Mouse (Mus musculus): ENCODE results near the gene Hspa4l. TPM values are rescaled to one million over a fixed set of nuclear protein-coding genes. Genes with fewer than 3 reads are reported as not detected.
A peak's percentile ranks its signal among the peaks of the same experiment; 100 is the strongest.
"Not testable (repeated sequence)": the region's sequence is repeated elsewhere in the genome, so short reads cannot be mapped to it uniquely, and the experiment has no call there.

Hspa4l gene
- polyA plus RNA-seq, 1 experiment from 2014 or later = 60.1 TPM

DNA sequence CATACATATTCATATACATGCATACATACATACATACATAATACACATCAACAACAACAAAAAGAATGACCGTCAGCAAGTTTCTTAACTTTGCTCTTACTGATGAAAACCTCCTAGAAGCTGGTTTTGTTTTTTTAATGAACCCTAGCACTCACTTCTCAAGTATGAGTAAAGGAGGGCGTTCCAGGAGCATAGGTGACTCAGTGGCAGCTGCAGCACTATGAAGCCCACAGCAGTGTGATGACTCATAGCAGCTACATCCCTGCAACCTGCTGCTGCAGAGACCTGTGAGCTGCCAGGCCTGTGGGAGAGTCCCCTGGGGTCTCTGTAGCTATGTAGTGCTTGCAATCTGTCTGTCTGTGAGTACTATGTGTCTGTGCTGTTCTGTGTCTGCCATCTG, 17.0 kb downstream of the Hspa4l start:
- 92% methylated on average over 2 of the region's 2 CpGs for WGBS
- ATAC-seq = no peak
- no peaks in the 10 kb centered on the region for H3K9me3 ChIP-seq
- H3K4me2 ChIP-seq (replicated peaks) = no peak overlapping the region
- H3K4me1 ChIP-seq (replicated peaks) = no peaks in the 10 kb centered on the region
- H3K36me3 ChIP-seq = peaks cover 61% of the 10 kb centered on the region
- no peak overlapping the region for H3K4me3 ChIP-seq (replicated peaks)
- H3K27ac ChIP-seq = no peak overlapping the region
- H3K9ac ChIP-seq (replicated peaks) = no peak overlapping the region
- no peaks in the 10 kb centered on the region for H3K27me3 ChIP-seq

DNA sequence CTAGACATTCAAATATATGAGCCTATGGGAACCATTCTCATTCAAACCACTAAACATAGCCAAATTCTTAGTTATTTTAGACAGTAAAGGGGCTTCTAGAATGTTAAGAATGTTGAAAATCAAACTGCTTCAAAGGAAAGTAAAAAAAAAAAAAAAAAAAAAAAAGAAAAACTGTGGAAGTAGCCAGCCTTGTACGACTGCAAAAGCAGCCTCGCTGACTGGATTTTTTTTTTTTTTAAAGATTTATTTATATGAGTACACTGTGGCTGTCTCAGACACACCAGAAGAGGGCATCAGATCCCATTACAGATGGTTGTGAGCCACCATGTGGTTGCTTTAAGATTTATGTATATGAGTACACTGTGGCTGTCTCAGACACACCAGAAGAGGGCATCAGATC, 49.5 kb downstream of the Hspa4l start:
- Histone ChIP-seq H3K4me1 (replicated peaks) (no peaks in the 10 kb centered on the region), H3K9me3 (no peaks in the 10 kb centered on the region), H3K4me2 (replicated peaks) (no peak overlapping the region), H3K27me3 (no peaks in the 10 kb centered on the region), H3K36me3 (peaks cover 27% of the 10 kb centered on the region), H3K9ac (replicated peaks) (no peak overlapping the region), H3K27ac (no peak overlapping the region), H3K4me3 (replicated peaks) (no peak overlapping the region)
- WGBS = 97% methylated on average over 2 of the region's 2 CpGs
- ATAC-seq = no peak

DNA sequence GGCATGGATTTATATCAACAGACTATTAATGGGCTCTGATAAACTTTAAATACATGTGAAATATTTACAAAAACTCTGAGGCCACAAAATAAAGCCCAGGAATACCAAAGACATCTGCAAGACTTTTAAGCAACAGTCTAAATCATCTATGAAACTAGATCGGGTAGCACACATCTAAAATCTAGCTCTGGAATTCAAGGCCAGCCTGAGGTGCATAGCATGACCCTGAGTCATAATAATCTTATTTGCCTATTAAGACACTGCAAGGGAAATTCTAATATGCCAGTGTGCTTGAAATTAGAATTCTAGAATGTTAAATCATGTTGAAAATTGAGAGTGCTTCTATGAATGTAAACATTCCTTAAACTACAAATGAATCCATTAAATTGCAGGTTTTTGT, 53.8 kb downstream of the Hspa4l start:
- Histone ChIP-seq H3K27me3 (no peaks in the 10 kb centered on the region), H3K4me3 (replicated peaks) (no peak overlapping the region), H3K27ac (no peak overlapping the region), H3K9me3 (no peaks in the 10 kb centered on the region), H3K9ac (replicated peaks) (no peak overlapping the region), H3K4me2 (replicated peaks) (no peak overlapping the region), H3K36me3 (peaks cover 10% of the 10 kb centered on the region; the same call in 1 of the 2 replicates), H3K4me1 (replicated peaks) (peaks cover 20% of the 10 kb centered on the region)
- ATAC-seq = no peak
- 84% methylated on average over 1 of the region's 1 CpGs for WGBS

DNA sequence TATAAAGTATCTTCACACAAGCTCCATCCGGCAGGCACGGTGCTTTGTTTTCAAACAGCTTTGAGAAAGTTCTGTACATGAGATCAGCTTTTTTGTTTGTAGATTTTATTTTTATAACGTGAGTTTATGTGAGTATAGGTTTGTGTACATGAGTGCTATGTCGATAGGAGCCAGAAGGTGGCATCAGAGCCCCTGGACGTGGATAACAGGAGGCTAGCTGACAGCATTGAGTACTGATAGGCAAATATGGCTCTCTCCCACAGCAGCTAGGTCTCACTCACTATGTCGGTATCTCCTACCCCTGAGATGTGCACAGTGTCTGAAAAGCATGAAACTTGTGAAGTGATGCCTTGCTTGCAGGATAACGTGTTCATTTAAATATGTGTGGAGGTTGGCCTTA, 54.2 kb downstream of the Hspa4l start:
- 34% methylated on average over 7 of the region's 7 CpGs for WGBS
- Histone ChIP-seq H3K9ac (replicated peaks) (no peak overlapping the region), H3K36me3 (peaks cover 6% of the 10 kb centered on the region; the same call in 1 of the 2 replicates), H3K27me3 (no peaks in the 10 kb centered on the region), H3K4me3 (replicated peaks) (no peak overlapping the region), H3K4me2 (replicated peaks) (no peak overlapping the region), H3K4me1 (replicated peaks) (peaks cover 20% of the 10 kb centered on the region), H3K9me3 (no peaks in the 10 kb centered on the region), H3K27ac (no peak overlapping the region)
- ATAC-seq = peak; percentile 12; the same call in 1 of the 2 replicates

DNA sequence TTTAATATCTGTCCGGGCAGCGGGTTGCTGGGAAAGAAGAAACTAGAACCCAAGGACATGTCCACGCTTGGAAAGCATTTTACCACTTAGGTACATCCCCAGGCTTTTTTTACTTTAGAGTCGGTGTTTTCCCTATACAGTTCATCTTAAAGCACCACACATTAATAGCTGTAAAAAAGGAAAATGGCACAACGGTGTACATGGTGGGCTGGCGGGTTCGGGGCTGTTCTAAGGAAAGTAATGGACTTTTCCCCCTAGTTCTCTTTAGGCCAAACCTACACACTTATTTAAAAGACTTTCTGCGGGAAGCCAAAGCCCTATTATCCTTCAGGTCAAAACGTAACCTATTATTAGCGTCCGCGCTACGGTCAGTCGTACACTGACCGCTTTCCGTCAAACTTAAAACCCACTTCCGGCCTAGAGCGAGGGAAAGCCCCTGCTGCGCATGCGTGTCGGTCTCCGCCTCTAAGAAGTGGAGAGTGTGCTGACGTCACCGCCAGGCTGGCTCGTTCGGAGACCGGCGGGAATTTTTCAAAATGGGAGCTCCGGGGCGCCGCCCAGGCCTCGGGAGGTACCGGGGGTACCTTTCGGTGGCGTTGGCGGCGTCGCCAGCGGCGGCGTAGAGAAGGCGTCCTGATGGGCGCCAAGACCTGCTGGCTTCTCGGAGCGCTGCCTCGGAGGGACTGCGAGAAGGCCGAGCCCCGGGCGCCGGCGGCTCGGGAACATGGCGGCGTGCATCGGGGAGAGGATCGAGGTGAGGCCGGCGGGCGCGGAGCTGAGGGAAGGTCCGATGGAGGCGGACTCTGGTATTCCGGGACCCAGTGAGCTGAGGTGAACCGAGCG, 55.5 kb downstream of the Hspa4l start, which contains the start of gene Plk4:
Plk4 (plus strand) TSS at position 490 of the 843 bp plus-strand sequence.
- peak; percentile 97 for ATAC-seq
- WGBS = 2% methylated on average over 66 of the region's 66 CpGs

DNA sequence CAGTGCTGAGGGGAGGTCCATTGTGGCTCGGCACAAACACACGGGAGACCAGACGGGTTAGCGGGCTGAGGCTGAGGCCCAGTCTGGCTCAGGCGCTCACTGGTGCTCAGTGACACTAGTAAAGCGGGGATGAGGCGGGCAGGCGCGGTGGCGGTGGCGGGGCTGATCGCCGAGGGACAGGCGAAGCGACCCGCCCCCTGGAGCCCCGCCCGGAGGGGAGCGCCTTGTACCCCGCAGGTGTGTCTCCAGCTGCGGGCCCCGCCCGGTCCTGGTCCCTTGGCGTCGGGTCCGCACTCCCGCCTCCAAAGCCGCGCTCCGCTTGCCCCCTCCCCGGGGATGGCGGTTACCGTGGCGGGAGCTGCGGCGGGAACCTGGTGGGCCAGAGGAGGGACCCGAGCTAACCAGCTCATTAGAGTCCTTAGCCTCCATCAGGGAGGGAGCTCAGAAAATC, 56.1 kb downstream of the Hspa4l start:
- ATAC-seq = no peak
- WGBS = 0% methylated on average over 35 of the region's 37 CpGs

More for the DNA sequence above, 55.5 kb downstream of the Hspa4l start, which contains the start of gene Plk4:
- Histone ChIP-seq H3K4me1 (replicated peaks) (peaks cover 20% of the 10 kb centered on the region), H3K36me3 (peaks cover 5% of the 10 kb centered on the region; the same call in 1 of the 2 replicates), H3K4me3 (replicated peaks) (peak within 1 kb of the TSS; percentile 91), H3K9me3 (no peaks in the 10 kb centered on the region), H3K4me2 (replicated peaks) (peak within 1 kb of the TSS; percentile 98), H3K9ac (replicated peaks) (peak within 1 kb of the TSS; percentile 86), H3K27ac (peak within 1 kb of the TSS; percentile 61), H3K27me3 (no peaks in the 10 kb centered on the region)

DNA sequence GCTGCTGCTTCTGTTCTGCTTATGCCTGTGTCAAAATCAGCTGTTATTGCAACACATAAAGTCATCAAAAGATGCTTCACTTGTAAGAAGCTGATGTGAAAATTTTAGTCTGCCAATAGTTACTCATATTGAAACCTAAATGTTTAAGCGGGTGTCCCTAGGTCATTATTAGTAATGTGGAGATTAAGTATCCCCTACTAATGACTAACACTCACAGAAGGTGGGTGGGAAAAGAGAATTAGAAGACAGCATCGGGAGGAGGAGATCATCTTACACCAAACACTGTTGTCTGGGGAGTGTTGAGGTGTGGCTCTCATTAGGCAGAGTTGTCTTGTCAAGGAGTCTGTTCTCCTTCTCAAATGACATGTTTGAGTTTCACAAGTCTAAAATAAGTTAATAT, 62.6 kb downstream of the Hspa4l start:
- no peak for ATAC-seq
- Histone ChIP-seq H3K9me3 (no peaks in the 10 kb centered on the region), H3K36me3 (peaks cover 37% of the 10 kb centered on the region), H3K9ac (replicated peaks) (no peak overlapping the region), H3K4me1 (replicated peaks) (peaks cover 2% of the 10 kb centered on the region), H3K4me2 (replicated peaks) (no peak overlapping the region), H3K27me3 (no peaks in the 10 kb centered on the region), H3K4me3 (replicated peaks) (no peak overlapping the region), H3K27ac (no peak overlapping the region)
- 74% methylated on average over 2 of the region's 2 CpGs for WGBS

More for the DNA sequence above, 56.1 kb downstream of the Hspa4l start:
- Histone ChIP-seq H3K4me3 (replicated peaks) (peak overlapping the region; percentile 91), H3K4me1 (replicated peaks) (peaks cover 20% of the 10 kb centered on the region), H3K4me2 (replicated peaks) (peak overlapping the region; percentile 98), H3K9me3 (no peaks in the 10 kb centered on the region), H3K27ac (peak overlapping the region; percentile 31; the same call in 1 of the 2 replicates), H3K36me3 (peaks cover 9% of the 10 kb centered on the region), H3K27me3 (no peaks in the 10 kb centered on the region), H3K9ac (replicated peaks) (peak overlapping the region; percentile 86)

DNA sequence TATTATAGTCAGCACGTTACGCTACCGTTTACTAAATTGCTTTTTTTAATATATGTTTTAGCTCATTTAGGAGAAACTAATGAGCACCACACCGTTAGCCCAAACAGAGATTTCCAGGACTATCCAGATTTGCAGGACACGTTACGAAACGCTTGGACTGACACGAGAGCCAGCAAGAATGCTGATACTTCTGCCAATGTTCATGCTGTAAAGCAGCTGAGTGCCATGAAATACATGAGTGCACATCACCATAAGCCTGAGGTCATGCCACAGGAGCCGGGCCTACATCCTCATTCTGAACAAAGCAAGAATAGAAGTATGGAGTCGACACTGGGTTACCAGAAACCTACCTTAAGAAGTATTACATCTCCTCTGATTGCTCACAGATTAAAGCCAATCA, 64.4 kb downstream of the Hspa4l start:
- H3K9me3 ChIP-seq = no peaks in the 10 kb centered on the region
- no peak for ATAC-seq
- no peak overlapping the region for H3K9ac ChIP-seq (replicated peaks)
- no peak overlapping the region for H3K27ac ChIP-seq
- H3K4me2 ChIP-seq (replicated peaks) = no peak overlapping the region
- H3K36me3 ChIP-seq = peaks cover 46% of the 10 kb centered on the region
- WGBS = 93% methylated on average over 10 of the region's 10 CpGs
- H3K27me3 ChIP-seq = no peaks in the 10 kb centered on the region
- no peak overlapping the region for H3K4me3 ChIP-seq (replicated peaks)
- H3K4me1 ChIP-seq (replicated peaks) = no peaks in the 10 kb centered on the region

DNA sequence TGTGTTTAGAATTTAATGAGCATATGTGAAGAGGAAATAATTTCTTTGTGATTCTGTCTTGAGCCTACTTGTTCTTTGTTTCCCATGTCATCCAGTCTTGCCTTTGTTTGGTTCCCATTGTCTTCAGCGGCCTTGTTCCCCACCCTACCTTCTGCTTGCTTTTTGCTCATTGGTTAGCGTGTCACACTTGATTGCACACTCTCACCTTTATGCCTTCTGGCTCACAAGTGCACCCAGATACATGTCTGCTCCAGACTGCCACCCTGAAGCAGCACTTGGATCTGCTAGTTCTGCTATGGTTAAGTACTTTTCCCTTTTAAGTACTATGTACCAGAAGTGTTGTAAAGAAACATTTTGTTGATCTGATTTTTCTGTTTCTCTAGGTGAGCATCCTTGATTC, 65.6 kb downstream of the Hspa4l start:
- 56% methylated on average over 2 of the region's 2 CpGs for WGBS
- no peak for ATAC-seq
- H3K27me3 ChIP-seq = no peaks in the 10 kb centered on the region
- peaks cover 53% of the 10 kb centered on the region for H3K36me3 ChIP-seq
- no peaks in the 10 kb centered on the region for H3K9me3 ChIP-seq
- H3K27ac ChIP-seq = no peak overlapping the region
- H3K4me3 ChIP-seq (replicated peaks) = no peak overlapping the region
- no peaks in the 10 kb centered on the region for H3K4me1 ChIP-seq (replicated peaks)
- no peak overlapping the region for H3K9ac ChIP-seq (replicated peaks)
- no peak overlapping the region for H3K4me2 ChIP-seq (replicated peaks)

DNA sequence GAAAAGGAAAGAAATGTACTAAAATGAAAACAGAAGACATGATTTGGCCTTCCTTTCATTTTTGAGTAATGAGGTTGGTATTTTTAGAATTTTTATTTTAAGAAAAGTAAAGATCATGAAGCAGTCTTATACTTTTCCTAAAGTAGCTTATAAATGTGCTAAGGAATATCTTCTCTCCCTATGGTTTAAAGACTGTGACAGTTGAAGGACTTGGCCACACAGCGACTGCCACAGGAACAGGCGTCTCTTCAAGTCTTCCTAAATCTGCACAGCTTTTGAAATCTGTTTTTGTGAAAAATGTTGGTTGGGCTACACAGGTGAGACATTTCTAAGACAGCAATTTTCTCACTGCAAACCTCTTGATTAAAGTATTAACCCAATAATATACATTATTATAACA, 69.0 kb downstream of the Hspa4l start:
- H3K36me3 ChIP-seq = peaks cover 54% of the 10 kb centered on the region

DNA sequence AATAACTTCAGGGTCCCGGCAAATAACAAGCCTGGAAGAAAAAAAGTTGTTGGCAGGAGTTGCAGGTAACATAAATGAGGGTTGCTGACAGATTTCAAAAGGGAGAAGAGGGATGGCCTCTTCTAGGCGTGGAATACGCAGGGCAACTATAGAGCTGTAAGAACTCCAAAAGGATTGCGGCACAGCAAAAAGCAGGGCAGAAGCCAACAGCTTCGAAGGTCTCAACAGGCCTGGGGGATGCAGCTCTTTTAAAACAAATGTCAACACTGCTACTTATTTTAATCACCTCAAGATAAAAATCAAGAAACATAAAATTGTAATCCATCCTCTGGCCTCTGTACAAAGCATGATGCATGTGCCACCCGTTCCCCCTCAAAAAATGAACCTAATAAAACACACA, 101.2 kb downstream of the Hspa4l start:
- not testable (repeated sequence) for H3K27ac ChIP-seq; ATAC-seq; H3K4me1 ChIP-seq (replicated peaks); H3K9me3 ChIP-seq; H3K36me3 ChIP-seq; H3K27me3 ChIP-seq
- Histone ChIP-seq H3K4me2 (replicated peaks) (peak overlapping the region; percentile 60), H3K4me3 (replicated peaks) (peak overlapping the region; percentile 50), H3K9ac (replicated peaks) (peak overlapping the region; percentile 64; the same call in 1 of the 2 replicates)
- 78% methylated on average over 6 of the region's 6 CpGs for WGBS

More for the DNA sequence above, 69.0 kb downstream of the Hspa4l start:
- 88% methylated on average over 2 of the region's 2 CpGs for WGBS
- H3K4me2 ChIP-seq (replicated peaks) = no peak overlapping the region
- no peak overlapping the region for H3K4me3 ChIP-seq (replicated peaks)
- H3K27me3 ChIP-seq = no peaks in the 10 kb centered on the region
- no peak for ATAC-seq
- no peak overlapping the region for H3K9ac ChIP-seq (replicated peaks)
- H3K4me1 ChIP-seq (replicated peaks) = no peaks in the 10 kb centered on the region
- no peak overlapping the region for H3K27ac ChIP-seq
- H3K9me3 ChIP-seq = no peaks in the 10 kb centered on the region

Data from midbrain, embryonic 13.5 days (tissue).